Mouse (Mus musculus) neural tube, embryonic 15.5 days (tissue): ENCODE data around the gene Dlg2. TPM values are rescaled to one million over a fixed set of nuclear protein-coding genes. Genes with fewer than 3 reads are reported as not detected.

ENCODE experiments used
- ATAC-seq: fragments of 200-750 bp; cut with Nextera tagmentation; 2 replicates; pipeline ENCODE4 v1.8.0; 2017; ENCODE audit warnings: mild to moderate bottlenecking, moderate TSS enrichment, moderate library complexity; ENCODE audit not compliant: low FRiP score
- H3K27ac ChIP-seq: fragments of 300-500 bp; sonication (generic); replicated peaks from 2 replicates; pipeline ENCODE4 v1.5.1; 2015; ENCODE audit warnings: mild to moderate bottlenecking, inconsistent platforms
- H3K27me3 ChIP-seq: fragments of 300-500 bp; sonication (generic); replicated peaks from 2 replicates; pipeline ENCODE4 v1.6.1; 2015; ENCODE audit warnings: inconsistent platforms
- H3K36me3 ChIP-seq: fragments of 300-500 bp; sonication (generic); 2 replicates; pipeline ENCODE4 v1.6.1; 2015; ENCODE audit warnings: inconsistent platforms
- H3K4me1 ChIP-seq: fragments of 300-500 bp; sonication (generic); 2 replicates; pipeline ENCODE4 v1.6.1; 2015; ENCODE audit warnings: inconsistent platforms
- H3K4me2 ChIP-seq: fragments of 300-500 bp; sonication (generic); 2 replicates; pipeline ENCODE4 v1.6.1; 2015; ENCODE audit warnings: inconsistent platforms, mild to moderate bottlenecking, moderate library complexity
- H3K4me3 ChIP-seq: fragments of 300-500 bp; sonication (generic); replicated peaks from 2 replicates; pipeline ENCODE4 v1.5.1; 2015; ENCODE audit warnings: mild to moderate bottlenecking, inconsistent platforms
- H3K9ac ChIP-seq: fragments of 300-500 bp; sonication (generic); replicated peaks from 2 replicates; pipeline ENCODE4 v1.6.1; 2015; ENCODE audit warnings: mild to moderate bottlenecking, inconsistent platforms
- H3K9me3 ChIP-seq: fragments of 300-500 bp; sonication (generic); replicated peaks from 2 replicates; pipeline ENCODE4 v1.6.1; 2016; ENCODE audit warnings: inconsistent platforms
- WGBS: fragments of 180-500 bp; shearing (Covaris S2); methylation state at CpG from one replicate; pipeline ENCODE4 v1.1.7; 2015; ENCODE audit warnings: mixed read lengths; 5-methylcytosine and 5-hydroxymethylcytosine counted together
- polyA plus RNA-seq: library from polyadenylated mRNA; unstranded; fragments of >200 nt; fragmentation: Nextera tagmentation; extraction: Ambion mirVana; gene quantifications from 2 replicates; pipeline ENCODE4 v1.2.1, GENCODE M21; 2015

Dlg2 gene
- polyA plus RNA-seq, 1 experiment from 2014 or later: 29.9 TPM

GRCm38 (mm10) chr7:91672236-91673017 is 1196.0 kb downstream of the Dlg2 start:
- no peaks in the 10 kb centered on the region for H3K9me3 ChIP-seq
- H3K9ac ChIP-seq: no peak overlapping the region
- no peak overlapping the region for H3K4me3 ChIP-seq
- no peak overlapping the region; the same call in 1 of the 2 replicates for H3K4me2 ChIP-seq
- no peaks in the 10 kb centered on the region for H3K27me3 ChIP-seq
- no peak; the same call in 1 of the 2 replicates for ATAC-seq
- no peak overlapping the region for H3K27ac ChIP-seq
- no peaks in the 10 kb centered on the region for H3K36me3 ChIP-seq
- 74% methylated on average over 13 of the region's 13 CpGs for WGBS
- 0 out of 2 replicates have a peak, but pooled peaks cover 7% of the 10 kb centered on the region for H3K4me1 ChIP-seq

GRCm38 (mm10) chr7:91674401-91674800 is 1197.9 kb downstream of the Dlg2 start:
- Histone ChIP-seq H3K27me3 (no peaks in the 10 kb centered on the region), H3K9ac (no peak overlapping the region)
- ATAC-seq: no peak

GRCm38 (mm10) chr7:91677934-91678333 is 1201.5 kb downstream of the Dlg2 start:
- no peak overlapping the region for H3K4me3 ChIP-seq
- H3K4me2 ChIP-seq: no peak overlapping the region
- no peak overlapping the region for H3K27ac ChIP-seq
- H3K27me3 ChIP-seq: no peaks in the 10 kb centered on the region
- ATAC-seq: no peak
- 68% methylated on average over 2 of the region's 2 CpGs for WGBS
- no peaks in the 10 kb centered on the region for H3K9me3 ChIP-seq
- H3K4me1 ChIP-seq: no peaks in the 10 kb centered on the region
- no peak overlapping the region for H3K9ac ChIP-seq
- H3K36me3 ChIP-seq: no peaks in the 10 kb centered on the region

More at GRCm38 (mm10) chr7:91674401-91674800, 1197.9 kb downstream of the Dlg2 start:
- Histone ChIP-seq H3K27ac (no peak overlapping the region), H3K4me3 (no peak overlapping the region), H3K4me2 (no peak overlapping the region), H3K36me3 (no peaks in the 10 kb centered on the region), H3K9me3 (no peaks in the 10 kb centered on the region), H3K4me1 (0 out of 2 replicates have a peak, but pooled peaks cover 7% of the 10 kb centered on the region)

- H3K9ac ChIP-seq: no peak overlapping the region
- no peak overlapping the region for H3K27ac ChIP-seq
- no peaks in the 10 kb centered on the region for H3K27me3 ChIP-seq
- no peak overlapping the region for H3K4me2 ChIP-seq
- H3K9me3 ChIP-seq: no peaks in the 10 kb centered on the region
- H3K4me1 ChIP-seq: no peaks in the 10 kb centered on the region
- no peak for ATAC-seq
- H3K36me3 ChIP-seq: no peaks in the 10 kb centered on the region
- H3K4me3 ChIP-seq: no peak overlapping the region
Observed at GRCm38 (mm10) chr7:91687930-91688329, 1211.5 kb downstream of the Dlg2 start.

- Histone ChIP-seq H3K27ac (no peak overlapping the region), H3K9ac (no peak overlapping the region), H3K9me3 (no peaks in the 10 kb centered on the region), H3K4me3 (no peak overlapping the region), H3K27me3 (no peaks in the 10 kb centered on the region), H3K4me2 (no peak overlapping the region), H3K4me1 (no peaks in the 10 kb centered on the region), H3K36me3 (no peaks in the 10 kb centered on the region)
- WGBS: 66% methylated on average over 2 of the region's 2 CpGs
- ATAC-seq: no peak
Observed at GRCm38 (mm10) chr7:91689829-91690228, 1213.4 kb downstream of the Dlg2 start.

- H3K9ac ChIP-seq: no peak overlapping the region
- H3K4me1 ChIP-seq: no peaks in the 10 kb centered on the region
- H3K9me3 ChIP-seq: no peaks in the 10 kb centered on the region
- no peaks in the 10 kb centered on the region for H3K36me3 ChIP-seq
- H3K27me3 ChIP-seq: no peaks in the 10 kb centered on the region
- no peak for ATAC-seq
- WGBS: 88% methylated on average over 5 of the region's 5 CpGs
- no peak overlapping the region for H3K27ac ChIP-seq
- no peak overlapping the region for H3K4me2 ChIP-seq
- no peak overlapping the region for H3K4me3 ChIP-seq
Observed at GRCm38 (mm10) chr7:91709853-91710252, 1233.4 kb downstream of the Dlg2 start.

- 87% methylated on average over 6 of the region's 6 CpGs for WGBS
- H3K4me3 ChIP-seq: no peak overlapping the region
- H3K9me3 ChIP-seq: no peaks in the 10 kb centered on the region
- H3K4me2 ChIP-seq: no peak overlapping the region
- no peak overlapping the region for H3K9ac ChIP-seq
- no peak overlapping the region for H3K27ac ChIP-seq
- no peaks in the 10 kb centered on the region for H3K4me1 ChIP-seq
- no peaks in the 10 kb centered on the region for H3K36me3 ChIP-seq
- ATAC-seq: no peak
- H3K27me3 ChIP-seq: no peaks in the 10 kb centered on the region
Observed at GRCm38 (mm10) chr7:91711184-91711583, 1234.7 kb downstream of the Dlg2 start.

- WGBS: 76% methylated on average over 1 of the region's 1 CpGs
- ATAC-seq: no peak
Observed at GRCm38 (mm10) chr7:91715776-91716175, 1239.3 kb downstream of the Dlg2 start.

GRCm38 (mm10) chr7:91716696-91717095 is 1240.2 kb downstream of the Dlg2 start:
- WGBS: 71% methylated on average over 6 of the region's 6 CpGs
- H3K36me3 ChIP-seq: no peaks in the 10 kb centered on the region
- no peak for ATAC-seq
- no peaks in the 10 kb centered on the region for H3K27me3 ChIP-seq
- H3K9ac ChIP-seq: no peak overlapping the region
- no peak overlapping the region for H3K27ac ChIP-seq
- no peak overlapping the region for H3K4me3 ChIP-seq
- no peak overlapping the region for H3K4me2 ChIP-seq
- H3K9me3 ChIP-seq: no peaks in the 10 kb centered on the region
- no peaks in the 10 kb centered on the region for H3K4me1 ChIP-seq

More at GRCm38 (mm10) chr7:91715776-91716175, 1239.3 kb downstream of the Dlg2 start:
- Histone ChIP-seq H3K4me1 (no peaks in the 10 kb centered on the region), H3K9me3 (no peaks in the 10 kb centered on the region), H3K36me3 (no peaks in the 10 kb centered on the region), H3K27me3 (no peaks in the 10 kb centered on the region), H3K4me3 (no peak overlapping the region), H3K9ac (no peak overlapping the region), H3K27ac (no peak overlapping the region), H3K4me2 (no peak overlapping the region)

- H3K4me3 ChIP-seq: no peak overlapping the region
- H3K27ac ChIP-seq: no peak overlapping the region
- H3K9me3 ChIP-seq: no peaks in the 10 kb centered on the region
- no peaks in the 10 kb centered on the region for H3K4me1 ChIP-seq
- H3K36me3 ChIP-seq: no peaks in the 10 kb centered on the region
- H3K4me2 ChIP-seq: no peak overlapping the region
- H3K27me3 ChIP-seq: no peaks in the 10 kb centered on the region
- H3K9ac ChIP-seq: no peak overlapping the region
- no peak for ATAC-seq
Observed at GRCm38 (mm10) chr7:91720318-91720717, 1243.8 kb downstream of the Dlg2 start.

- no peaks in the 10 kb centered on the region for H3K4me1 ChIP-seq
- H3K4me3 ChIP-seq: no peak overlapping the region
- H3K36me3 ChIP-seq: no peaks in the 10 kb centered on the region
- H3K27ac ChIP-seq: no peak overlapping the region
- no peak overlapping the region for H3K4me2 ChIP-seq
- ATAC-seq: no peak
- 88% methylated on average over 5 of the region's 5 CpGs for WGBS
- H3K9ac ChIP-seq: no peak overlapping the region
- H3K27me3 ChIP-seq: no peaks in the 10 kb centered on the region
- H3K9me3 ChIP-seq: no peaks in the 10 kb centered on the region
Observed at GRCm38 (mm10) chr7:91724397-91724796, 1247.9 kb downstream of the Dlg2 start.

GRCm38 (mm10) chr7:91740748-91741147 is 1264.3 kb downstream of the Dlg2 start:
- Histone ChIP-seq H3K36me3 (no peaks in the 10 kb centered on the region), H3K4me1 (no peaks in the 10 kb centered on the region), H3K9ac (no peak overlapping the region), H3K9me3 (no peaks in the 10 kb centered on the region), H3K27me3 (no peaks in the 10 kb centered on the region), H3K4me3 (no peak overlapping the region), H3K4me2 (no peak overlapping the region), H3K27ac (no peak overlapping the region)
- ATAC-seq: no peak
- WGBS: 94% methylated on average over 3 of the region's 3 CpGs
